Mouse (Mus musculus): ENCODE data around the gene Itga1. TPM values are rescaled to one million over a fixed set of nuclear protein-coding genes. Genes with fewer than 3 reads are reported as not detected.
A peak's percentile ranks its signal among the peaks of the same experiment; 100 is the strongest.

The Itga1 gene
- polyA plus RNA-seq, 1 experiment, result 16.5 TPM

- Histone ChIP-seq H3K27me3 (replicated peaks; ENCODE audit: control insufficient read depth, insufficient read depth, low read length) (no peaks in the 10 kb centered on the region), H3K4me3 (ENCODE audit: insufficient read depth, low read depth, low read length) (no peak overlapping the region), H3K27ac (ENCODE audit: insufficient read depth, low read depth, low read length) (peak overlapping the region; percentile 78), H3K4me1 (ENCODE audit: control insufficient read depth, insufficient read depth, low read length) (peaks cover 11% of the 10 kb centered on the region), H3K36me3 (ENCODE audit: control insufficient read depth, insufficient read depth, low read length) (peaks cover 1% of the 10 kb centered on the region; the same call in 1 of the 2 replicates)
- 67% methylated on average over 3 of the region's 3 CpGs for WGBS
- peak; percentile 59 for DNase-seq
- TF ChIP-seq POLR2A (IDR thresholded peaks at IDR 0.05; ENCODE audit: low read depth, low read length) (no peak), CTCF (conservative IDR thresholded peaks at IDR 0.05; ENCODE audit: insufficient read depth, insufficient read length, low read depth, low read length) (no peak)
These were observed 21.7 kb downstream of the Itga1 start for GRCm38 (mm10) chr13:115079996-115080585.

- Histone ChIP-seq H3K27ac (ENCODE audit: insufficient read depth, low read depth, low read length) (peak overlapping the region; percentile 65; the same call in 1 of the 2 replicates), H3K4me1 (ENCODE audit: control insufficient read depth, insufficient read depth, low read length) (peaks cover 11% of the 10 kb centered on the region)
- 79% methylated on average over 6 of the region's 6 CpGs for WGBS
These were observed 22.6 kb downstream of the Itga1 start for GRCm38 (mm10) chr13:115078997-115079685.

GRCm38 (mm10) chr13:115077346-115078134, 24.2 kb downstream of the Itga1 start:
- Histone ChIP-seq H3K4me3 (ENCODE audit: insufficient read depth, low read depth, low read length) (no peak overlapping the region), H3K4me1 (ENCODE audit: control insufficient read depth, insufficient read depth, low read length) (peaks cover 11% of the 10 kb centered on the region), H3K27ac (ENCODE audit: insufficient read depth, low read depth, low read length) (peak overlapping the region; percentile 39), H3K27me3 (replicated peaks; ENCODE audit: control insufficient read depth, insufficient read depth, low read length) (no peaks in the 10 kb centered on the region), H3K36me3 (ENCODE audit: control insufficient read depth, insufficient read depth, low read length) (no peaks in the 10 kb centered on the region; the same call in 1 of the 2 replicates)
- 41% methylated on average over 9 of the region's 9 CpGs for WGBS
- TF ChIP-seq CTCF (conservative IDR thresholded peaks at IDR 0.05; ENCODE audit: insufficient read depth, insufficient read length, low read depth, low read length) (no peak), POLR2A (IDR thresholded peaks at IDR 0.05; ENCODE audit: low read depth, low read length) (no peak)
- DNase-seq, result peak; percentile 86

More at GRCm38 (mm10) chr13:115078997-115079685, 22.6 kb downstream of the Itga1 start:
- H3K36me3 ChIP-seq (ENCODE audit: control insufficient read depth, insufficient read depth, low read length), result peaks cover 1% of the 10 kb centered on the region; the same call in 1 of the 2 replicates
- TF ChIP-seq CTCF (conservative IDR thresholded peaks at IDR 0.05; ENCODE audit: insufficient read depth, insufficient read length, low read depth, low read length), result no peak
- TF ChIP-seq POLR2A (IDR thresholded peaks at IDR 0.05; ENCODE audit: low read depth, low read length), result no peak
- no peak for DNase-seq
- H3K4me3 ChIP-seq (ENCODE audit: insufficient read depth, low read depth, low read length), result no peak overlapping the region
- no peaks in the 10 kb centered on the region for H3K27me3 ChIP-seq (replicated peaks; ENCODE audit: control insufficient read depth, insufficient read depth, low read length)

GRCm38 (mm10) chr13:115072386-115072785, 29.4 kb downstream of the Itga1 start:
- no peak for DNase-seq
- 78% methylated on average over 6 of the region's 6 CpGs for WGBS
- TF ChIP-seq CTCF (conservative IDR thresholded peaks at IDR 0.05; ENCODE audit: insufficient read depth, insufficient read length, low read depth, low read length) (no peak), POLR2A (IDR thresholded peaks at IDR 0.05; ENCODE audit: low read depth, low read length) (no peak)
- no peaks in the 10 kb centered on the region for H3K27me3 ChIP-seq (replicated peaks; ENCODE audit: control insufficient read depth, insufficient read depth, low read length)
- no peaks in the 10 kb centered on the region for H3K36me3 ChIP-seq (ENCODE audit: control insufficient read depth, insufficient read depth, low read length)
- peaks cover 16% of the 10 kb centered on the region for H3K4me1 ChIP-seq (ENCODE audit: control insufficient read depth, insufficient read depth, low read length)
- H3K4me3 ChIP-seq (ENCODE audit: insufficient read depth, low read depth, low read length), result no peak overlapping the region
- peak overlapping the region; percentile 35; the same call in 1 of the 2 replicates for H3K27ac ChIP-seq (ENCODE audit: insufficient read depth, low read depth, low read length)

GRCm38 (mm10) chr13:115071431-115071830, 30.3 kb downstream of the Itga1 start:
- 59% methylated on average over 3 of the region's 3 CpGs for WGBS
- Histone ChIP-seq H3K4me1 (ENCODE audit: control insufficient read depth, insufficient read depth, low read length) (peaks cover 18% of the 10 kb centered on the region), H3K4me3 (ENCODE audit: insufficient read depth, low read depth, low read length) (no peak overlapping the region), H3K36me3 (ENCODE audit: control insufficient read depth, insufficient read depth, low read length) (no peaks in the 10 kb centered on the region), H3K27me3 (replicated peaks; ENCODE audit: control insufficient read depth, insufficient read depth, low read length) (no peaks in the 10 kb centered on the region), H3K27ac (ENCODE audit: insufficient read depth, low read depth, low read length) (no peak overlapping the region)
- TF ChIP-seq CTCF (conservative IDR thresholded peaks at IDR 0.05; ENCODE audit: insufficient read depth, insufficient read length, low read depth, low read length) (no peak), POLR2A (IDR thresholded peaks at IDR 0.05; ENCODE audit: low read depth, low read length) (no peak)
- DNase-seq, result peak; percentile 86

- Histone ChIP-seq H3K36me3 (ENCODE audit: control insufficient read depth, insufficient read depth, low read length) (no peaks in the 10 kb centered on the region), H3K27me3 (replicated peaks; ENCODE audit: control insufficient read depth, insufficient read depth, low read length) (no peaks in the 10 kb centered on the region), H3K27ac (ENCODE audit: insufficient read depth, low read depth, low read length) (peak overlapping the region; percentile 95), H3K4me3 (ENCODE audit: insufficient read depth, low read depth, low read length) (no peak overlapping the region), H3K4me1 (ENCODE audit: control insufficient read depth, insufficient read depth, low read length) (peaks cover 20% of the 10 kb centered on the region)
- 43% methylated on average over 1 of the region's 1 CpGs for WGBS
- DNase-seq, result no peak
- TF ChIP-seq CTCF (conservative IDR thresholded peaks at IDR 0.05; ENCODE audit: insufficient read depth, insufficient read length, low read depth, low read length) (no peak), POLR2A (IDR thresholded peaks at IDR 0.05; ENCODE audit: low read depth, low read length) (no peak)
These were observed 33.8 kb downstream of the Itga1 start for GRCm38 (mm10) chr13:115067968-115068330.

All from kidney, adult 2 months (tissue).